Mouse (Mus musculus) hindbrain, embryonic 14.5 days (tissue): Measurements from ENCODE around the gene Tmem132b. TPM values are rescaled to one million over a fixed set of nuclear protein-coding genes. Genes with fewer than 3 reads are reported as not detected.
A peak's percentile ranks its signal among the peaks of the same experiment; 100 is the strongest.

Experiments used
- ATAC-seq: fragments of 200-750 bp; cut with Nextera tagmentation; 2 replicates; pipeline ENCODE4 v1.8.0; 2017; ENCODE audit warnings: moderate number of reproducible peaks, mild to moderate bottlenecking, moderate TSS enrichment, moderate library complexity; ENCODE audit not compliant: low FRiP score
- DNase-seq: peaks from one replicate; pipeline ENCODE4 v3.0.0-alpha.2; 2015; ENCODE audit warnings: low spot score
- H3K27ac ChIP-seq: fragments of 300-500 bp; sonication (generic); 2 replicates; pipeline ENCODE4 v1.5.1; 2014; ENCODE audit warnings: mild to moderate bottlenecking, moderate library complexity
- H3K27me3 ChIP-seq: fragments of 300-500 bp; sonication (generic); 2 replicates; pipeline ENCODE4 v1.6.1; 2014; ENCODE audit warnings: mild to moderate bottlenecking, low read length, mixed read lengths; ENCODE audit not compliant: control insufficient read depth, insufficient read depth
- H3K36me3 ChIP-seq: fragments of 300-500 bp; sonication (generic); replicated peaks from 2 replicates; pipeline ENCODE4 v1.6.1; 2014; ENCODE audit not compliant: control insufficient read depth, insufficient read depth
- H3K4me1 ChIP-seq: fragments of 300-500 bp; sonication (generic); replicated peaks from 2 replicates; pipeline ENCODE4 v1.6.1; 2014; ENCODE audit warnings: antibody characterized with exemption, low read length, mixed read lengths; ENCODE audit not compliant: control insufficient read depth, insufficient read depth
- H3K4me2 ChIP-seq: fragments of 300-500 bp; sonication (generic); replicated peaks from 2 replicates; pipeline ENCODE4 v1.6.1; 2014; ENCODE audit warnings: mild to moderate bottlenecking, moderate library complexity
- H3K4me3 ChIP-seq: fragments of 300-500 bp; sonication (generic); replicated peaks from 2 replicates; pipeline ENCODE4 v1.5.1; 2014; ENCODE audit warnings: mild to moderate bottlenecking, low read length
- H3K9ac ChIP-seq: fragments of 300-500 bp; sonication (generic); 2 replicates; pipeline ENCODE4 v1.6.1; 2014
- H3K9me3 ChIP-seq: fragments of 300-500 bp; sonication (generic); 2 replicates; pipeline ENCODE4 v1.6.1; 2016; ENCODE audit warnings: low read length; ENCODE audit not compliant: control insufficient read depth
- WGBS: fragments of 180-500 bp; shearing (Covaris S2); extraction: QIAGEN DNeasy Blood & Tissue Kit; methylation state at CpG from one replicate; pipeline ENCODE4 v1.1.7; 2014; 5-methylcytosine and 5-hydroxymethylcytosine counted together
- polyA plus RNA-seq: library from polyadenylated mRNA; unstranded; fragments of >200 nt; fragmentation: Nextera tagmentation; extraction: Ambion mirVana; gene quantifications from 2 replicates; pipeline ENCODE4 v1.2.1, GENCODE M21; 2014

The Tmem132b gene
- polyA plus RNA-seq, 1 experiment from 2014 or later, result 6.3 TPM

GRCm38 (mm10) chr5:125583298-125583697, 51.7 kb downstream of the Tmem132b start:
- no peaks in the 10 kb centered on the region for H3K4me1 ChIP-seq
- no peak overlapping the region for H3K27ac ChIP-seq
- DNase-seq (no peak), ATAC-seq (no peak)
- no peaks in the 10 kb centered on the region for H3K36me3 ChIP-seq
- H3K9me3 ChIP-seq, result no peaks in the 10 kb centered on the region
- H3K4me2 ChIP-seq, result no peak overlapping the region
- no peak overlapping the region for H3K9ac ChIP-seq
- WGBS, result 91% methylated on average over 2 of the region's 2 CpGs
- no peaks in the 10 kb centered on the region for H3K27me3 ChIP-seq
- H3K4me3 ChIP-seq, result no peak overlapping the region

- H3K27ac ChIP-seq, result no peak overlapping the region
- no peak overlapping the region for H3K4me3 ChIP-seq
- H3K36me3 ChIP-seq, result no peaks in the 10 kb centered on the region
- H3K9ac ChIP-seq, result no peak overlapping the region
- DNase-seq, result no peak
- H3K4me2 ChIP-seq, result no peak overlapping the region
- WGBS, result 54% methylated on average over 8 of the region's 8 CpGs
- H3K27me3 ChIP-seq, result no peaks in the 10 kb centered on the region
- no peak for ATAC-seq
- no peaks in the 10 kb centered on the region for H3K9me3 ChIP-seq
- H3K4me1 ChIP-seq, result 0 out of 2 replicates have a peak, but pooled peaks cover 2% of the 10 kb centered on the region
Observed at GRCm38 (mm10) chr5:125583836-125584235, 52.3 kb downstream of the Tmem132b start.

- H3K9ac ChIP-seq, result no peak overlapping the region
- ATAC-seq (no peak), DNase-seq (no peak)
- H3K27ac ChIP-seq, result no peak overlapping the region
- peaks cover 3% of the 10 kb centered on the region; the same call in 1 of the 2 replicates for H3K27me3 ChIP-seq
- H3K4me3 ChIP-seq, result no peak overlapping the region
- no peak overlapping the region for H3K4me2 ChIP-seq
- H3K4me1 ChIP-seq, result peaks cover 12% of the 10 kb centered on the region; the same call in 1 of the 2 replicates
- no peaks in the 10 kb centered on the region for H3K9me3 ChIP-seq
- 95% methylated on average over 5 of the region's 5 CpGs for whole genome bisulfite sequencing
- no peaks in the 10 kb centered on the region for H3K36me3 ChIP-seq
Observed at GRCm38 (mm10) chr5:125585211-125585610, 53.6 kb downstream of the Tmem132b start.

- Histone ChIP-seq H3K27me3 (peaks cover 3% of the 10 kb centered on the region; the same call in 1 of the 2 replicates), H3K4me1 (peaks cover 12% of the 10 kb centered on the region; the same call in 1 of the 2 replicates), H3K27ac (no peak overlapping the region), H3K4me3 (no peak overlapping the region), H3K9me3 (no peaks in the 10 kb centered on the region), H3K9ac (no peak overlapping the region), H3K4me2 (no peak overlapping the region), H3K36me3 (no peaks in the 10 kb centered on the region)
- DNase-seq (no peak), ATAC-seq (no peak)
- WGBS, result 74% methylated on average over 7 of the region's 7 CpGs
Observed at GRCm38 (mm10) chr5:125588203-125588602, 56.6 kb downstream of the Tmem132b start.

DNA sequence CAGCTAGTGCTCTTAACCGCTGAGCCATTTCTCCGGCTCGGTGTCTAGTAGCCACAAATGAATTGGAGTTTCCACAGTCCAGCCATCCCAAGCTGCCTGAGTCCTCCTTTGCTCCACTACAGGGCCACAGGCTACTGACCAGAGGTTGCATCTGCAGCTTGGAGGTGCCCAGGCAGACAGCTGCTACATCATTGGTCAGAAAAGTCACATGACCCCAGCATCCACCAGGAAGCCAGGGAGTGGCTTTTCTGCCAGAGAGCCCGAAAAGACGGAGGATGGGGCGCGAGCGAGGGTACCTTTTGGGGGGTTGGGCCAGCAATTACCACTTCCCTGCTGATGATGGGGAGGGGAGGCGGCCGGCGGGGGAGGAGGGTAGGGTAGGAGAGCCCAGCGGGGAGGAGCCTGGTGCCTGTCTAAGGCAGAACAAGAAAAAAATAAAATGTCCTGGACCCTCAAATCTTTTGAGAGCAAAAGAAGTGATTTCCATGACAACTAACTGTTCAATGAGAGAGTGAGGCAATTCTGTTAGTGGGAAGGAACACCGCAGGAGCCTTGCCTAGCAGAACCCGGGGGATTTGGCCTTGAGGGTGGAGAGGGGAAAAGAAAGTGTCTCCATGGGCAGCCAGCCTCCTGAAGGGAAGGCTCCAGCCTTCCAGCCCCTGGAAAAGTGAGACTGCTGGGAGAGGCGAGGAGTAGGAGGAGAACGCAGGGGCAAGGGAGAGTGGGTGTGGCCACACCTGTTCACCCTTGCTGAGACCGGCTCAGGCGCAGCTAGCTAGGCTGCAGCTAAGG, 57.5 kb downstream of the Tmem132b start:
- DNase-seq (no peak), ATAC-seq (peak; percentile 74)
- H3K4me1 ChIP-seq, result peaks cover 12% of the 10 kb centered on the region; the same call in 1 of the 2 replicates
- H3K9ac ChIP-seq, result peak overlapping the region; percentile 57
- WGBS, result 4% methylated on average over 18 of the region's 18 CpGs
- peaks cover 3% of the 10 kb centered on the region; the same call in 1 of the 2 replicates for H3K27me3 ChIP-seq
- 0 out of 2 replicates have a peak overlapping the region, but pooled peaks have one; percentile 32 for H3K27ac ChIP-seq
- H3K4me3 ChIP-seq, result peak overlapping the region; percentile 32
- no peaks in the 10 kb centered on the region for H3K9me3 ChIP-seq
- peak overlapping the region; percentile 68 for H3K4me2 ChIP-seq
- no peaks in the 10 kb centered on the region for H3K36me3 ChIP-seq

- ATAC-seq (no peak), DNase-seq (no peak)
- H3K27ac ChIP-seq, result no peak overlapping the region
- H3K4me2 ChIP-seq, result no peak overlapping the region
- no peak overlapping the region for H3K9ac ChIP-seq
- no peak overlapping the region for H3K4me3 ChIP-seq
- no peaks in the 10 kb centered on the region for H3K36me3 ChIP-seq
- WGBS, result 80% methylated on average over 10 of the region's 10 CpGs
- peaks cover 4% of the 10 kb centered on the region; the same call in 1 of the 2 replicates for H3K4me1 ChIP-seq
- no peaks in the 10 kb centered on the region for H3K27me3 ChIP-seq
- H3K9me3 ChIP-seq, result no peaks in the 10 kb centered on the region
Observed at GRCm38 (mm10) chr5:125598056-125598455, 66.5 kb downstream of the Tmem132b start.

GRCm38 (mm10) chr5:125607146-125607545, 75.6 kb downstream of the Tmem132b start:
- Histone ChIP-seq H3K4me3 (no peak overlapping the region), H3K4me2 (no peak overlapping the region), H3K27me3 (no peaks in the 10 kb centered on the region), H3K9ac (no peak overlapping the region), H3K36me3 (no peaks in the 10 kb centered on the region), H3K4me1 (peaks cover 4% of the 10 kb centered on the region; the same call in 1 of the 2 replicates), H3K9me3 (no peaks in the 10 kb centered on the region), H3K27ac (no peak overlapping the region)
- DNase-seq (no peak), ATAC-seq (no peak)
- WGBS, result 77% methylated on average over 12 of the region's 12 CpGs

- Histone ChIP-seq H3K9ac (no peak overlapping the region), H3K9me3 (no peaks in the 10 kb centered on the region), H3K4me2 (no peak overlapping the region), H3K4me1 (no peaks in the 10 kb centered on the region), H3K27ac (no peak overlapping the region), H3K4me3 (no peak overlapping the region), H3K27me3 (no peaks in the 10 kb centered on the region), H3K36me3 (no peaks in the 10 kb centered on the region)
- WGBS, result 58% methylated on average over 1 of the region's 1 CpGs
- DNase-seq, result no peak
- no peak for ATAC-seq
Observed at GRCm38 (mm10) chr5:125609968-125610367, 78.4 kb downstream of the Tmem132b start.

DNA sequence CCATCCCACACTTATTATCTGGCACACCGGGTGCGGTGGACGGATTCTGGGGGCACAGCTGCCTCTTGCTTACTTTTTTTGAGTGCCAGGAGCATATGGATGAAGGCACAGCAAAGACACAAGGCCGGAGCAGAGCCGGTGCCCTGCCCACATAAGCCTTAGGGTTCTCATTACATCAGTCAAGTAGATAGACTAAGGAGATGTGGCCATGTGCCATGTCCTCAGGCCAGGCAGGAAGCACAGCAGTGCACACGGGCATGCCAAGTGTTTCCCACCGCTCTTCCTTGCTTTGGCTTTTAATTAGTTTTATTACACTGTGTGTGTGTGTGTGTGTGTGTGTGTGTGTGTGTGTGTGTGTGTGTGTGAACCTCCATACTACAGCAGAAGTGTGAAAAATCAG, 80.9 kb downstream of the Tmem132b start:
- Histone ChIP-seq H3K4me1 (no peaks in the 10 kb centered on the region), H3K4me2 (no peak overlapping the region), H3K9me3 (peaks cover 9% of the 10 kb centered on the region; the same call in 1 of the 2 replicates), H3K27ac (no peak overlapping the region), H3K9ac (no peak overlapping the region), H3K4me3 (no peak overlapping the region), H3K27me3 (no peaks in the 10 kb centered on the region), H3K36me3 (no peaks in the 10 kb centered on the region)
- no peak for DNase-seq
- WGBS, result 86% methylated on average over 7 of the region's 7 CpGs
- no peak for ATAC-seq
